Mouse (Mus musculus): ENCODE measurements at regions not wholly inside any gene's neighbourhood (a gene's known extent, or its start where the extent isn't known, plus 50 kb on each side); places are given as distances from the start of the nearest gene placed in this dataset.

DNA sequence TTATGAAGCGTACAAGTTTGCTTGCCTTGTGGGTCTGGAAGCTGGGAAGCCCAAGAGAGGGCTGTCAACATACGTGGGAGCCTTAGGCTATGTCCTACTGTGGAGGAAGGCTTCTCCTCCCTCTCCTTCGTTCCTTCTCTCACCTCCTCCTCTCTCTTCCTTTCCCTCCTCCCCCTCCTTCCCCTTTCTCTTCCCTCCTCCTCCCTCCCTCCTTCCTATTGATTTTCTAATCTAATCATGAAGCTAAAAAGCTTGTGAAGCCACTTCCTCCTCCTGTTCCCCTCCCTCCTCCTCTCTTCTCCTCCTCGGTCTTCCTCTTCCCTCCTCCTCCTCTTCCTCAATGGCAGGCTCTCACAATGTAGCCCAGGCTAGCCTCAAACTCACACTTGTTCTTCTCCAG, 91.7 kb upstream of the Med13l start:
- TF ChIP-seq CTCF (IDR thresholded peaks at IDR 0.05; ENCODE audit: insufficient read depth, low read depth, low read length) (no peak), POLR2A (IDR thresholded peaks at IDR 0.05; ENCODE audit: insufficient read depth, low read depth, low read length) (no peak)
